Mouse (Mus musculus): ENCODE data around the gene Iqcf3. TPM values are rescaled to one million over a fixed set of nuclear protein-coding genes. Genes with fewer than 3 reads are reported as not detected.
"Not testable (repeated sequence)": the region's sequence is repeated elsewhere in the genome, so short reads cannot be mapped to it uniquely, and the experiment has no call there.

Iqcf3 gene
- not detected for total RNA-seq (2021)
- long read RNA-seq, experiment 1: 0 reads
- long read RNA-seq, experiment 2: 0 reads

DNA sequence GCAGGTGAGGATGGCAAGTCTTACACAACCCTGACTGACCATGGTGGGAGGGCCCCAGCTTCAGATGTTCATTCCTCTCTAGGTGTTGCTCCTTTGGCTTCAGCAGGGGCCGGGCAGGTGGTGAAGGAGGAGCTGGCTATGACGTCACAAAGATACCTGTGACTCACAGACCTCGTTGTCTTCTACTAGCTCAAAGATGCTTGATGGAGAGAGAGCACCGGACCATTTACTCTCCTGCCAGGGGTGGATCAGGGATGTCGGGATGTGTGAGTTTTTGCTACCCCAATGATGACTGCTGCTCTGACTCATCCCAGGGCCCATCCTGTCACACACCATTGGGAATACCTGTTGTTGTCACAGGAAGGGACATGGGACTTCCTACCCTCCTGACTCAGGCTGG is at the start of gene Iqcf3:
Gene Iqcf3, minus strand, starts transcription at position 101 of the 400 bp plus-strand sequence.
- no peak for DNase-seq (ENCODE audit: low spot score in 2 of 2)

- DNase-seq (ENCODE audit: low spot score in 2 of 2): no peak
Observed at GRCm38 (mm10) chr9:106610727-106611126, 49.3 kb upstream of the Iqcf3 start.

- peak in 1 of 2 experiments; percentile 18 for DNase-seq (ENCODE audit: low spot score in 2 of 2)
Observed at GRCm38 (mm10) chr9:106600546-106600945, 39.1 kb upstream of the Iqcf3 start.

- no peak for DNase-seq (ENCODE audit: low spot score in 2 of 2)
Observed at GRCm38 (mm10) chr9:106598466-106598865, 37.0 kb upstream of the Iqcf3 start.

DNA sequence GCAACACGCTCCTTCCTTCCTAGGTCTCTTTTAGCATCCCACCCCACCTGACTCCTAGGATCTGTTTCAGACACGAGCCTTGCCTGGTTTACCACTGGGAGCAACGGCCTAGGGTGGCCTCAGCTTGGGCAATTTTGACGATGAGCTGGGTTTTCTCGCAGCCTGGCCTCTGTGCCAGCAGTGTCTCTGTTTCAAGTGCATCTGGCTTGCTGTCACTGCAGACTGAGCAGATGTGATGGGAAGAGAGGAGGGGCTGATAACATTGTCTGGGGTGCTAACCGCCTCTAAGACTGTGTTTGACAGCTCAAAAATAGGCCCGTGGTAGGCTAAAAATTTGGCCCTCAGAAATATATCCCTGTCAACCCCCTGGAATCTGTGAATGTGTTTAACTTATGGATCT is 34.4 kb upstream of the Iqcf3 start:
- no peak for DNase-seq (ENCODE audit: low spot score in 2 of 2)

- DNase-seq (ENCODE audit: low spot score in 2 of 2): not testable (repeated sequence)
Observed at GRCm38 (mm10) chr9:106595402-106595801, 34.0 kb upstream of the Iqcf3 start.

GRCm38 (mm10) chr9:106592158-106592557 is 30.7 kb upstream of the Iqcf3 start:
- no peak for DNase-seq (ENCODE audit: low spot score in 2 of 2)

DNA sequence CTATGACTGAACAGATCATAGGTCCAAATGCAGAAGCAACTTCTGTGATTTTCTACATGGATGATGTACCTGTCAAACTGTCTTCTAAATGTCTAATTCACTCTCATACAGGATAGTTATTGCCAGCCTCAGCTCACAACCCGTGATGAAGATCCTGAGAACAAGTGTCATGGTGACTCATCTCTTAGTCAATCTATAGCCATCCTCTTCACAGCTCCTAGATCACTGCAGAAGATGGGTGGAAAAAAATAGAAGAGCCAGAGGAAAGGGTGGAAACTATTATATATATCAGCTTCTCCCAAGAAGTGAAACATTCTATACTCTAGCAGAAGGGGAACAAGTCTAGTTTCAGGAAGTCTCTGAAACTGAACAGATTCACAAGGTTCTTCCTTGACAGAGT is 21.1 kb upstream of the Iqcf3 start:
- DNase-seq (ENCODE audit: low spot score in 2 of 2): no peak

DNA sequence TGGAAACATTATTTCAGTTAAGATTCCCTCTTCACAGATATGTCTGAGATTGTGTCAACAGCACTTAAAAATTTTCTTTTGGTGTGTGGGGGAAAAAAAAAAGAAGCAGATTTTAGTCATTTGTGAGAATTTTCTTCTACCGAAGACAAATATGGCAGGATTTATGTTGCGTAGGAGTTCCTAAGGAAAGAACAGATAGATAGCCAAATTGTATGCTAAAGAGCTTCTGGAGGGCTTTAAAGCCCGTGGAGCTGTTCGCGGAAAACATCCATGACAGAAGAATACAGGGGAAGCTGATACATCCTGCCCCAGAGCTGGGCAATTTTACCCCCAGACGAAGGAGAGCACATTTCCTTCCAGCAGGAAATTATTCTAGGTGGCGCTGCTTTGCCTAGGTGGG is 18.6 kb upstream of the Iqcf3 start:
- no peak for DNase-seq (ENCODE audit: low spot score in 2 of 2)

DNA sequence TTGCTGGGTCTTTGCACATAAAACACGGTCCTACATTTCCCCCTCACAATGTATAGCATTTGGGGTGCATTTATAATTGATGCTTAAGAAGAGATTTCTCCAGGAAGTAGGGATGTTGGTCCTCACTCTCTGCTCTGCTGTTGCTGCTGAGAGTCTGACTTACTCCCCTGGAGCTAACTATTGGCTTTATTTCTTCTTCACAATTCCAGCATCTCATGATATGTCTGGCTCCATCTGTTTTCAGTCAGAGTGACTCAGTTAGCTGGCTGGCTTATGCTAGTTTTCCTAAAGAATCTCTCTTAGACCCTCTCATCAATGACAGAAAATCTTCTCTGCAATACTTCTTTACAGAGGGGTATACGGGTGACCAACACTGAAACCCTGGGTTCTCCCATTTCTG is 14.7 kb upstream of the Iqcf3 start:
- no peak for DNase-seq (ENCODE audit: low spot score in 2 of 2)

DNA sequence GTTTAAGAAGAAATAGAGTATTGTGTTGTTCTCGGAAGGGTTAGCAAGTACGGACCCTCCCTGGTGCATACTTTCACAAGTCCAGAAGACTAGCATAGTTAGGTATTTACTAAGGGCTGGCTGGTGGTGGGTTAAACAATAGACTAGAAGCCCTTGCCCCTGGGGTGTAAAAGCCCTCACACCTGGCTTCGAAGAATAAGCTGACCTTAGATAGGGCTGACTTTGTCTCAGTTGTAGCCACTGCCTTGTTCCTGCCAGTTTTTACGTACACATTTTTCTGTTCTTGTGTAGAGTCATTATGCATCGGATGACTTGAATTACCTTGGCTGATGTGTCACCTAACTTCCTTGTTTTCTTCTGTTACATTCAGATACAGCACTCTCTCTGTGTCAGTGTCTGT is 11.9 kb upstream of the Iqcf3 start:
- no peak for DNase-seq (ENCODE audit: low spot score in 2 of 2)

GRCm38 (mm10) chr9:106572186-106572585 is 10.8 kb upstream of the Iqcf3 start:
- DNase-seq (ENCODE audit: low spot score in 2 of 2): no peak

DNA sequence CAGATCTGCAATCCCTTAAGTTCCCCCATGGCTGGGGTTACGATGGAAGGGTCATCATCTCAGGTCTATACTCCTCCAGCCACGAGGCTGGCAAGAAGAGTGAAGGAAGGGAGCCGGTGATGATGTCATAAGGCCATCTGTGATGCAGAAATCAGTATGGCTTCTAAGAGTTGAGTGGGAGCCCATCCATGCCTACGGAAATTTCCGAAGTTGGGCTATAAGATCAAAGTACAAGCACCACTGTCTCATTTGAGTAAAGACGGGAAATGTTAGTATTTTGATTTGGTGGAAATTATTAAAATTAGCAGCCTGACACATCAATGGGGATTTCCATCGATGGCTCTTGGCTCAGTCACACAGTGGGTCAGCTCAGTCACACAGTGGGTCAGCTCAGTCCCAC is 9.5 kb upstream of the Iqcf3 start, which contains the start of gene Iqcf4:
Gene Iqcf4, minus strand, starts transcription at position 101 of the 400 bp plus-strand sequence.
- DNase-seq (ENCODE audit: low spot score in 2 of 2): no peak

DNA sequence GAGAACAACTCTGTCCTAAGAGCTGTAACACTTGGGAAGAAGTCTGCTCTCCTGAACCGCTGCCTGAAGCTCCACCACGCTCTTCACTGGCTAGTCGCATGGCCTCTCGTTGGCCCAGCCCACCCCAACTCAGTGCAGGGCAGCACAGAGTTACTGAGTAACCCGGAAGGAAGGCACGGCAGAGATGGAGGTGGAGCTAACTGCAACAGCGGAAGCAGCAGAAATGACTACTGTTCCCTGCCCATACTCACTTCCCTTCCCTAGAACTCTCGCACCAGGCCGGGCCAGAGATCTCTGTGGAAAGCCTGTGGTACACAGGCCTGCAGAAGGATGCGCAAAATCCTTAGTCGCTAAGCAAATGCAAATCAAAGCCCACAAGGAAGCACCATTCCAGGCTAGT is 5.0 kb upstream of the Iqcf3 start:
- no peak for DNase-seq (ENCODE audit: low spot score in 2 of 2)

DNA sequence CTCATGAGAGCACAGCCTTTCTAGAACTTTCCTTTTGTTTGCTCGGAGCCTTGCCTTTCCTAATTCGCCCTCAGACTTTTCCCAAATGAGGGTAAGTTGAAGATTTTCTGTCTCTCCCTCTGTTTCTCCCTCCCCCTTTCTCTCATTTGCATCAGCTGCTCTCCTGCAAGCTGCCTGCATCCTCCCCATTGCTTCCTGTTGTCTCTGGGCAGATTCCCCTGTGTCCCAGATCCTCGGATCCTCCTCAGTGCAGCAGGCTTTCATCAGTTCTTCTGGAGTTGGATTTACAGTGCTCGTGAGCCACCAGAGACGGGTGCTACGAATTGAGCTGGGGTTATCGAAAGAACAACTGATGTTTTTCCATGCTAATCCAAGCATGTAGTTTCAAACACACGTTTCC is 2.6 kb upstream of the Iqcf3 start:
- DNase-seq (ENCODE audit: low spot score in 2 of 2): no peak

DNA sequence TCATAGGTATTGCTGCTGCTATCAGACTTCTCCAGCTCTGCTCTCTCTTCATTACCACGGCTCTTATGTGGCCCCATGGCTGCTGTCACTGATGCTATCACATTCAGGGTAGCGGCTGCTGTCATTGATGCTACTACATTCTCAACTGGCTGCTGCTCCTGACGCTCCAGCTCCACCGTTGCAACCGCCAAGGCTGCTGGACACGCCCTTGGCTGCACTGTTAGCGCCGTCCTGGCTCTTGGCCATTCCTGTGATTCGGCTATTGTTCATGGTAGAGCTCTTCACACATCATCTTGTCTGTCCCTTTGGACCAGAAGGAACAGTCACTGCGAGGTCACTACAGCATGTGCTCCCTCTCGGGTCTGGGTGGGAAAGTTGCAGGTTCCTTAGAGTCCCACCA is 860 bp upstream of the Iqcf3 start:
- no peak for DNase-seq (ENCODE audit: low spot score in 2 of 2)

- DNase-seq (ENCODE audit: low spot score in 2 of 2): no peak
Observed at GRCm38 (mm10) chr9:106534975-106535374, 26.5 kb downstream of the Iqcf3 start.

DNA sequence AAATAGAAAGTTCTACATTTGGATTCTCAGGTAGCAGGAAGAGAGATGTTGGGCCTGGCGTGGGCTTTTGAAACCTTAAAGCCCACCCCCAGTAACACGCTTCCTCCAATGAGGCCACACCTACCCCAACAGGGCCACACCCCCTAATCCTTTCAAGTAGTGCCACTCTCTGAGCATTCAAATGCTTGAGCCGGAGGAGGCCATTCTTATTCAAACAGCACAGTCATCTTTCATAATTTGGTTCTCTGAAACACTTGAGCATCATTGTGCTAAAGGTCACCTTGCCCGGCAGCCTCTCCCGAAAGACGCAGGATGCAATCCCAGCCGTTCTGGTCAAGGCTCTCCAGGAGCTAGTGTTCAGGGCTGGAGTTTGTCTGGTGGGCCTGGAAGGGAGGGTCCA is 27.1 kb downstream of the Iqcf3 start:
- no peak for DNase-seq (ENCODE audit: low spot score in 2 of 2)

GRCm38 (mm10) chr9:106531833-106532232 is 29.6 kb downstream of the Iqcf3 start:
- no peak for DNase-seq (ENCODE audit: low spot score in 2 of 2)

GRCm38 (mm10) chr9:106519909-106520308 is 41.5 kb downstream of the Iqcf3 start:
- DNase-seq (ENCODE audit: low spot score in 2 of 2): no peak

- DNase-seq (ENCODE audit: low spot score in 2 of 2): no peak
Observed at GRCm38 (mm10) chr9:106519433-106519832, 42.0 kb downstream of the Iqcf3 start.

DNA sequence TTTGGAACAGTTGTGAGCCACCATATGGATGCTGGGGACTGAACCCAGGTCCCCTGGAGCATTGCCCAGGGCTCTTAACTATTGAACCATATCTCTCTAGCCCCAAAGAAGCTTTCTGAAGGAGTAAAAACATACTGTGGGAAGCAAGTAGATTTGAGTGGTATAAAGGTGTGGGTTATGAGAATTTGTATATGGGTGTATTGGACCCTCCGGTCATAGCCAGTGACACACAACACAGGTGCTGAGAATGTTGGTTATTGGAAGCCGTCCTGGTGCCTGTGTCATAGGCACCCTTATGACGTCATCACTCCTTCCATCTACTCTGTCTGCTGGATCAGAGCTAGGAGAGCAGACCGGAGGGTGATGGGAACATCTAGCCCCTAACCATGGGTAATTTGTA is 47.2 kb downstream of the Iqcf3 start, which contains the start of gene Iqcf5:
Gene Iqcf5, plus strand, starts transcription at position 301 of the 400 bp plus-strand sequence.
- no peak for DNase-seq (ENCODE audit: low spot score in 2 of 2)

DNA sequence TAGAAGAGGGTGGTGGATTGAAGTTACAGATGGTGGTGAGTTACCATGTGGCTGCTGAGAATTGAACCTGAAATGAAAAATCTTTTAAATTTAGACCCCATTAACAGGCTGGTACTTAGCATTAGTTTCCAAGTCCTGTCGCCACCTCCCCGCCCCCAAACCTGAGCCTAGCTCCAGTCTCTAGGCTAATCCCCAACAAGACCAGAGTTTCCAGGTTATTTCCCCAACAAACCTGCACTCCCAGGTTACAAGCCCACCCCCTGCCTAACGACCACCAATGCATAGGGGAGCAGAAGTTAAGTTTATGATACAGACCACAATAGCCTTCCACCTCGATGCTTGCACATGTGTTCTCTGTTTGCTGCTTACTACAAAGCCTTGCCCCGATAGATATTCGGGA is 47.9 kb downstream of the Iqcf3 start:
- no peak for DNase-seq (ENCODE audit: low spot score in 2 of 2)
